Mouse (Mus musculus): ENCODE results near the gene Slain1. TPM values are rescaled to one million over a fixed set of nuclear protein-coding genes. Genes with fewer than 3 reads are reported as not detected.

Slain1 gene
- polyA plus RNA-seq, 1 experiment from 2014 or later = 2.7 TPM

GRCm38 (mm10) chr14:103679395-103680217, 29.6 kb downstream of the Slain1 start:
- Histone ChIP-seq H3K4me3 (ENCODE audit: low read depth, low read length) (no peak overlapping the region), H3K27me3 (replicated peaks; ENCODE audit: control insufficient read depth, insufficient read depth, low read length) (no peaks in the 10 kb centered on the region), H3K4me2 (ENCODE audit: low read depth, low read length) (peak overlapping the region; percentile 33; the same call in 1 of the 2 replicates), H3K9me3 (ENCODE audit: control insufficient read depth, low read length) (no peaks in the 10 kb centered on the region), H3K27ac (replicated peaks; ENCODE audit: low read depth, low read length) (no peak overlapping the region), H3K4me1 (ENCODE audit: control insufficient read depth, insufficient read depth, low read length) (no peaks in the 10 kb centered on the region), H3K36me3 (ENCODE audit: control insufficient read depth, insufficient read depth, low read length) (no peaks in the 10 kb centered on the region), H3K9ac (ENCODE audit: low read depth, low read length) (no peak overlapping the region)
- WGBS = 39% methylated on average over 18 of the region's 18 CpGs
- no peak for DNase-seq (ENCODE audit: low spot score)
- no peak for ATAC-seq (ENCODE audit: low read depth)

- Histone ChIP-seq H3K4me3 (ENCODE audit: low read depth, low read length) (no peak overlapping the region), H3K36me3 (ENCODE audit: control insufficient read depth, insufficient read depth, low read length) (no peaks in the 10 kb centered on the region), H3K4me2 (ENCODE audit: low read depth, low read length) (peak overlapping the region; percentile 33; the same call in 1 of the 2 replicates), H3K9me3 (ENCODE audit: control insufficient read depth, low read length) (no peaks in the 10 kb centered on the region), H3K4me1 (ENCODE audit: control insufficient read depth, insufficient read depth, low read length) (no peaks in the 10 kb centered on the region), H3K27me3 (replicated peaks; ENCODE audit: control insufficient read depth, insufficient read depth, low read length) (no peaks in the 10 kb centered on the region), H3K27ac (replicated peaks; ENCODE audit: low read depth, low read length) (no peak overlapping the region), H3K9ac (ENCODE audit: low read depth, low read length) (no peak overlapping the region)
- ATAC-seq (ENCODE audit: low read depth) (no peak), DNase-seq (ENCODE audit: low spot score) (no peak)
- WGBS = 50% methylated on average over 7 of the region's 7 CpGs
These were observed 30.3 kb downstream of the Slain1 start for GRCm38 (mm10) chr14:103680285-103680819.

DNA sequence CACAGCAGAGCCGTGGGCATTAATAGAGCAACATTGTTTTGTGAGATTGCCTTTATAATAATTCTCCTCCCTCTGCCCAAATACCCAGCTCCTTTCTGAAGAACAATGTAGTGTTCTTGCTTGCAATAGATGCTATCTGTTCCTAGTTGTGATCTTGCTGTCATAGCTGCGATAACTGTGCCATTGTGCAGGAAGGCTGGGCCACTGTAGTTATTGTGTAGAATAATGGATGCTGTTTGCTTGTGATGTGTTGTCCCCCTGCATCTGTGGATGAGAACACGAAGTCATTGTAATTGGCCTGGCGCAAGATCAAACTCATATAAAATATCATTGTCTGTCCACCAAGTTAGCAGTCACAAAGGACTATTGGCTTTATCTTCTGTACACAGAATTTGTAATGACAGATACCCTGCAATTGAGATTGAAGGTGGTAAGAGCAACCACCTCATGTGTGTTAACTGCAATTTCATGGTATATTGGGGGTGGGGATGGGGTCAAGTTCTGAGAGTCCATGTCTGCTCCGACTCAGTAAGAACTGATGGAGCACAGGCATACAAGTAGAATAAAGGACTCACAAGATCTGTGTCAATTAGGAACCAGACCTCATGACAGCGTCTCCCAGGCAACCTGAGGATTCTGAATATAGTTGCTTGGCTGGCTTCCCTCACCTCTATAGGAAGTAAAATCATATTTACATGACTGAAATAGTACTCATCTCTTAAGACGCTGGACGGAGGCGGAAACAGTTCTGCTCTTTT, 32.8 kb downstream of the Slain1 start:
- H3K9ac ChIP-seq (ENCODE audit: low read depth, low read length) = no peak overlapping the region
- no peaks in the 10 kb centered on the region for H3K36me3 ChIP-seq (ENCODE audit: control insufficient read depth, insufficient read depth, low read length)
- no peak for DNase-seq (ENCODE audit: low spot score)
- WGBS = 68% methylated on average over 9 of the region's 9 CpGs
- no peak overlapping the region for H3K4me3 ChIP-seq (ENCODE audit: low read depth, low read length)
- no peaks in the 10 kb centered on the region for H3K27me3 ChIP-seq (replicated peaks; ENCODE audit: control insufficient read depth, insufficient read depth, low read length)
- no peak for ATAC-seq (ENCODE audit: low read depth)
- H3K9me3 ChIP-seq (ENCODE audit: control insufficient read depth, low read length) = no peaks in the 10 kb centered on the region
- no peaks in the 10 kb centered on the region for H3K4me1 ChIP-seq (ENCODE audit: control insufficient read depth, insufficient read depth, low read length)
- H3K27ac ChIP-seq (replicated peaks; ENCODE audit: low read depth, low read length) = no peak overlapping the region
- no peak overlapping the region for H3K4me2 ChIP-seq (ENCODE audit: low read depth, low read length)

DNA sequence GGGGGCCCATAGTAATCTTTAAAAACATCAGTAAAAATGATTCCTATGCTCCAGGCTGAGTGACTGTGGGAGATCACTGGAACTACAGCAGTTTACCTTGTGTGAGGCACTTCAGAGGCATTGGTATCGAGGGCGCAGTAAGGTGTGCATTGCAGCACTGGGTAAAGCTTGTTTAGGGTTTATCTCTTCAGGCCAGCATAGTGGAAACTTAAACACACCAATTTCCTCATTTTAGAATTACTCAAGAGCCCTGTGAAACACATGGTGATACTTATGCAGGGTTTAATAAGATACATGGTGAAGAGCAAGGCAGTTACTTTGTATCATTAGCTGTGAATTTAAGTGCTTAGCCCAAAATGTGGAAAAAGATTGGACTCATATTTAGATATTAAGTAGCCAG, 37.0 kb downstream of the Slain1 start:
- ATAC-seq (ENCODE audit: low read depth) (no peak), DNase-seq (ENCODE audit: low spot score) (no peak)
- Histone ChIP-seq H3K36me3 (ENCODE audit: control insufficient read depth, insufficient read depth, low read length) (no peaks in the 10 kb centered on the region), H3K27ac (replicated peaks; ENCODE audit: low read depth, low read length) (no peak overlapping the region), H3K4me1 (ENCODE audit: control insufficient read depth, insufficient read depth, low read length) (no peaks in the 10 kb centered on the region), H3K4me2 (ENCODE audit: low read depth, low read length) (no peak overlapping the region), H3K4me3 (ENCODE audit: low read depth, low read length) (no peak overlapping the region), H3K9ac (ENCODE audit: low read depth, low read length) (no peak overlapping the region), H3K27me3 (replicated peaks; ENCODE audit: control insufficient read depth, insufficient read depth, low read length) (no peaks in the 10 kb centered on the region), H3K9me3 (ENCODE audit: control insufficient read depth, low read length) (no peaks in the 10 kb centered on the region)
- 90% methylated on average over 2 of the region's 2 CpGs for WGBS

DNA sequence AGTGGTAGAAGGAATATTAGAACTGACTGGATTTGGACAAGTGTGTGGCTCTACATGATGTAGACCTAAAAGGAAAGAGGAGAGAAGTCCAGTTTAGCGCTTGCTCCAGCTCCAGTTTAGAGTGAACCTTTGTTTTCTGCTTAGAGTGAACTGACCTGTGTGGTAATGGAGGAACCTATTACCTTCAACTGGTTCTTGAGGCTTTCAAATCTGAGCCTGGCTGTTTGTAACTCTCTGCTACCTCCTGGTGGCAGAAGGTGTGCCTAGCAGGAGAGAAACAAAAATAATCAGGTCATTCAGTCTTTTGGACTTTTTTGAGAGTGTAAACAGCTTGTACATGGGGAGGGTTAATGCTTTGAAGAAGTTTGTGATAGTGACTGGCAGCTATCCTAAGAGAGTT, 44.3 kb downstream of the Slain1 start:
- H3K9me3 ChIP-seq (ENCODE audit: control insufficient read depth, low read length) = no peaks in the 10 kb centered on the region
- no peak overlapping the region for H3K27ac ChIP-seq (replicated peaks; ENCODE audit: low read depth, low read length)
- H3K4me2 ChIP-seq (ENCODE audit: low read depth, low read length) = no peak overlapping the region
- no peaks in the 10 kb centered on the region for H3K36me3 ChIP-seq (ENCODE audit: control insufficient read depth, insufficient read depth, low read length)
- H3K27me3 ChIP-seq (replicated peaks; ENCODE audit: control insufficient read depth, insufficient read depth, low read length) = no peaks in the 10 kb centered on the region
- peak; percentile 41 for DNase-seq (ENCODE audit: low spot score)
- peak; percentile 18; the same call in 1 of the 2 replicates for ATAC-seq (ENCODE audit: low read depth)
- 11% methylated on average over 1 of the region's 1 CpGs for WGBS
- H3K9ac ChIP-seq (ENCODE audit: low read depth, low read length) = no peak overlapping the region
- H3K4me3 ChIP-seq (ENCODE audit: low read depth, low read length) = no peak overlapping the region
- no peaks in the 10 kb centered on the region for H3K4me1 ChIP-seq (ENCODE audit: control insufficient read depth, insufficient read depth, low read length)

DNA sequence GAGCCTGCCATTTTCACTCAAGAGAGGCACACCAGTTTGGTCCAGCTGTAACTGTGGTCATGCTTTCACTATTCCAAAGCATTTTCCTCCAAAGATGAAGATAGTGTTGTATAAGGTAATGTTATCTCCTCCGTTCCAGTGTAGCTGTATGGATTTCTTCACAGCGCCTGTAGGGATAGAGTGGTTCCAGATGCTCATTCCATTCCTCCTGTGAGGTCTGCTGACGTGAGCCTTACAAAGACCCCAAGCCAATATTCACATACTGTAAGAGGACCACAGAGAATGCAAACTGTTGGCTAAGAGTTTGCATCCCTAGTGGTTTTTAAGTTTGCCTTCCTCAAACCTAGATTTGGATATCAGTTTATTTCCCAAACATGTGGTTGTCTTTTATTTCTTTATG, 45.6 kb downstream of the Slain1 start:
- DNase-seq (ENCODE audit: low spot score) (peak; percentile 51), ATAC-seq (ENCODE audit: low read depth) (0 out of 2 replicates have a peak, but pooled peaks have one; percentile 53)
- Histone ChIP-seq H3K4me1 (ENCODE audit: control insufficient read depth, insufficient read depth, low read length) (no peaks in the 10 kb centered on the region), H3K4me3 (ENCODE audit: low read depth, low read length) (no peak overlapping the region), H3K36me3 (ENCODE audit: control insufficient read depth, insufficient read depth, low read length) (no peaks in the 10 kb centered on the region), H3K9me3 (ENCODE audit: control insufficient read depth, low read length) (no peaks in the 10 kb centered on the region), H3K27ac (replicated peaks; ENCODE audit: low read depth, low read length) (no peak overlapping the region), H3K27me3 (replicated peaks; ENCODE audit: control insufficient read depth, insufficient read depth, low read length) (no peaks in the 10 kb centered on the region), H3K4me2 (ENCODE audit: low read depth, low read length) (no peak overlapping the region), H3K9ac (ENCODE audit: low read depth, low read length) (no peak overlapping the region)
- 29% methylated on average over 3 of the region's 3 CpGs for WGBS

- Histone ChIP-seq H3K27me3 (replicated peaks; ENCODE audit: control insufficient read depth, insufficient read depth, low read length) (no peaks in the 10 kb centered on the region), H3K9me3 (ENCODE audit: control insufficient read depth, low read length) (no peaks in the 10 kb centered on the region), H3K9ac (ENCODE audit: low read depth, low read length) (no peak overlapping the region), H3K27ac (replicated peaks; ENCODE audit: low read depth, low read length) (no peak overlapping the region), H3K4me1 (ENCODE audit: control insufficient read depth, insufficient read depth, low read length) (no peaks in the 10 kb centered on the region), H3K4me2 (ENCODE audit: low read depth, low read length) (no peak overlapping the region), H3K4me3 (ENCODE audit: low read depth, low read length) (no peak overlapping the region), H3K36me3 (ENCODE audit: control insufficient read depth, insufficient read depth, low read length) (no peaks in the 10 kb centered on the region)
- no peak for ATAC-seq (ENCODE audit: low read depth)
- WGBS = 86% methylated on average over 7 of the region's 7 CpGs
- DNase-seq (ENCODE audit: low spot score) = no peak
These were observed 47.1 kb downstream of the Slain1 start for GRCm38 (mm10) chr14:103697101-103697500.

GRCm38 (mm10) chr14:103699308-103699707, 49.3 kb downstream of the Slain1 start:
- 99% methylated on average over 6 of the region's 6 CpGs for WGBS
- H3K27me3 ChIP-seq (replicated peaks; ENCODE audit: control insufficient read depth, insufficient read depth, low read length) = no peaks in the 10 kb centered on the region
- no peak overlapping the region for H3K4me2 ChIP-seq (ENCODE audit: low read depth, low read length)
- H3K27ac ChIP-seq (replicated peaks; ENCODE audit: low read depth, low read length) = no peak overlapping the region
- H3K4me1 ChIP-seq (ENCODE audit: control insufficient read depth, insufficient read depth, low read length) = no peaks in the 10 kb centered on the region
- H3K4me3 ChIP-seq (ENCODE audit: low read depth, low read length) = no peak overlapping the region
- no peak for ATAC-seq (ENCODE audit: low read depth)
- no peaks in the 10 kb centered on the region for H3K36me3 ChIP-seq (ENCODE audit: control insufficient read depth, insufficient read depth, low read length)
- H3K9me3 ChIP-seq (ENCODE audit: control insufficient read depth, low read length) = no peaks in the 10 kb centered on the region
- no peak overlapping the region for H3K9ac ChIP-seq (ENCODE audit: low read depth, low read length)
- DNase-seq (ENCODE audit: low spot score) = no peak
